Mouse (Mus musculus): ENCODE data around the gene Cpn2. TPM values are rescaled to one million over a fixed set of nuclear protein-coding genes. Genes with fewer than 3 reads are reported as not detected.

Cpn2 gene
- polyA plus RNA-seq, 1 experiment, result not detected

DNA sequence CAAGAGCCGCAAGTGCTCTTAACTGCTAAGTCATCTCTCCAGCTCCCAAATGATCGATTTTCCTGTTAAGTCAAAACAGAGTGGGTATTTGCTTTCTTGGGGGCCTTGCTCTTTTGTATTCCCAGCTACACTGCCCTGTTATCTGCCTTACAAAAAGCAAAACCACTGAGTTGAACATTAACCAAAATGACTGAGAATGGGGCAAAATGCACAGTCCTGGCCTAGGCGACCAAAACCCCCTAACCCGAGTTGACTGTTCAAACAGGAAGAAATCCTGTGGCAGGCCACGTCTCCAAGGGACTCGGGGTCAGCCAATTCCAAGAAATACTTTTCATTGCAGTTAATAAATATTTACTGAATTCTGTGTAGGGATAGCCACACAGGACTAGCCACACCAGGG, 28.5 kb downstream of the Cpn2 start:
- DNase-seq (ENCODE audit: low spot score), result no peak

DNA sequence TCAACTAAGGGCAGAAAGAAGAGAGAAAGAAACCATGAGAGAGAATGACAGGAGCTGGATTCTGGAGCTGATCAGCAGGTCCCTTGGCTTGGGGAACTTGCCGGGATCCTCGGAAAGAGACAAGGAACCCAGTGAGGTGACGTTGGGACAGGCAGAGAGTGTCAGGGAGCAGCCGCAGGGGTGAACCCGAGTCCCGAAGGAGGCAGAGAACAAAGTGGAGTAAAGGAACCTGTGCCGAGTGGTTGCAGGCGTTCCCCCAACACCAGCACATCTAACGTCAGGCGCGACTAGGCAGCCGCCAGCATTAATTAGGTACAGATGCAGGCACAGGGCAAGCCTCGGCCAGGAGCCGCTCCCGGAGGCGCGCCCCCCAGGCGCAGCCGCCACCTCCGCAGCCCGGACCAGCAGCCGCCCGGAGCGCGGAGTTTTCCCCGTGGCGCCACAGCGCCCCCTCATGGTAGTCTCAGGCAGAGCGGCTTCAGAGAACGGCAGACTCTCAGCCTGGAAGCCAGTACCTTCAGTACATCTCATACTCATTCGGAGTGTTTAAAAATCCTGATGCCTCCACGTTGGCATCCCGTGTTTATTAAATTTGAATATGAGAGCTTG, 31.1 kb downstream of the Cpn2 start:
- DNase-seq (ENCODE audit: low spot score), result peak; percentile 90

- DNase-seq (ENCODE audit: low spot score), result no peak
Measured at GRCm38 (mm10) chr16:30235577-30235976, 31.7 kb downstream of the Cpn2 start.

DNA sequence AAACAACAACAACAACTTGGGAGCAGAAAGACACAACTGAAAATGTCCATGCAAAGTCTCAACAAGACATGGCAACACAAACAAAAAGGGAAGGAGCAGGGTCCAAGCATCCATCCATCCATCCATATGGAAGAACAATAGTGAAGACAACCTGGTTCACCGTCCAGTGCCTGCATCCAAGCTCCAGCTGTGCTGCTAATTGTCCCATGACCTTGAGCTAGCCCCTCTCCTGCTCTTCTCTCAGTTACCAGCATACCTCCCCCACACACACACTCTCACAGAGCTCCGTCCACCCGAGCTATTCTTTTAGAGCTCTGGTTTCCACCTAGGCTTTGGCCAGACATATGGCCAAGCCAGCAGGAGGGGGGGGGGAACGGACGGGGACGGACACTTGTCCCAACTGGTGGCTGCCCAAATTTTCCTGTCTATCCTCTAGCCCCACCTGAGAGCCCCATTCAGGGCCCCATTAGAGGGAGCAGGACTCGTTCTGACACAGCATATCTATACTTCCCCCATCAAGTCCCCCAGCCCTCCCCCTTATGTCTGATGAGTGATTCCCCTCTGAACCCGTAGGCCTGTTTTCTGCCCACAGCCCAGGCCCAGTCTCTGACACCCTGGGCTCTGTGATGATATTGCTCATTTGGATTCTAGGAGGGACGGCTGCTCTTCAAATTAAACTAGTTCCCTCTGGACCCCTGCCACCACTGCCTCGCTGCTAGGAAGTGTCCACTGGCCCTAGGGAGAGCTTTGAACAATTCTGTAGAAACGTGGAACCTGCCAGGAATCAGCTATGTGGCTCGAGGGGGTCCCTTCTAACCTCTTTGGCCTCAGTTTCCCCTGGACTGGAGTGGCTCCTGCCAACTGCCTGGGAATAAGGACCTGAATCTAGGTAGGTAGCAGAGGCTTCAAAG, 32.4 kb downstream of the Cpn2 start:
- DNase-seq (ENCODE audit: low spot score), result no peak

GRCm38 (mm10) chr16:30234077-30234476, 33.2 kb downstream of the Cpn2 start:
- DNase-seq (ENCODE audit: low spot score), result no peak

- no peak for DNase-seq (ENCODE audit: low spot score)
Measured at GRCm38 (mm10) chr16:30231882-30232604, 35.3 kb downstream of the Cpn2 start.

GRCm38 (mm10) chr16:30227352-30227751, 39.9 kb downstream of the Cpn2 start:
- DNase-seq (ENCODE audit: low spot score), result no peak

GRCm38 (mm10) chr16:30221161-30221782, 46.0 kb downstream of the Cpn2 start:
- no peak for DNase-seq (ENCODE audit: low spot score)

GRCm38 (mm10) chr16:30215811-30216210, 51.5 kb downstream of the Cpn2 start:
- no peak for DNase-seq (ENCODE audit: low spot score)

GRCm38 (mm10) chr16:30213644-30214043, 53.7 kb downstream of the Cpn2 start:
- no peak for DNase-seq (ENCODE audit: low spot score)

GRCm38 (mm10) chr16:30212035-30212434, 55.3 kb downstream of the Cpn2 start:
- no peak for DNase-seq (ENCODE audit: low spot score)

DNA sequence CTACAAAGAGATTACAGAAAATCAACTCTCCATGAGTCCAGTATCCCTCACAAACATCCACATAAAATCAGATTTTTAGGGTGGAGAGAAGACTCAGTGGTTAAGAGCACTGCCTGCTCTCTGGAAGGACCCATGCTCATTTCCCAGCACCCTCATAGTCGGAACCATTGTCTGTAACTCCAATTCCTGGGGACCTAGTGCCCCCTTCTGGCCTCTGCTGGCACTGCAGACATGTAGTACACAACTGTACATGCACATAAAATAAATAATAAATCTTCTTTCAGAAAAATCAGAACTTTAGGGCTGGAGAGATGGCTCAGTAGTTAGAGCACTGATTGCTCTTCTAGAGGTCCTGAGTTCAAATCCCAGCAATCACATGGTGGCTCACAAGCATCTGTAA, 58.0 kb downstream of the Cpn2 start:
- no peak for DNase-seq (ENCODE audit: low spot score)

GRCm38 (mm10) chr16:30207991-30208390, 59.3 kb downstream of the Cpn2 start:
- DNase-seq (ENCODE audit: low spot score), result no peak

DNA sequence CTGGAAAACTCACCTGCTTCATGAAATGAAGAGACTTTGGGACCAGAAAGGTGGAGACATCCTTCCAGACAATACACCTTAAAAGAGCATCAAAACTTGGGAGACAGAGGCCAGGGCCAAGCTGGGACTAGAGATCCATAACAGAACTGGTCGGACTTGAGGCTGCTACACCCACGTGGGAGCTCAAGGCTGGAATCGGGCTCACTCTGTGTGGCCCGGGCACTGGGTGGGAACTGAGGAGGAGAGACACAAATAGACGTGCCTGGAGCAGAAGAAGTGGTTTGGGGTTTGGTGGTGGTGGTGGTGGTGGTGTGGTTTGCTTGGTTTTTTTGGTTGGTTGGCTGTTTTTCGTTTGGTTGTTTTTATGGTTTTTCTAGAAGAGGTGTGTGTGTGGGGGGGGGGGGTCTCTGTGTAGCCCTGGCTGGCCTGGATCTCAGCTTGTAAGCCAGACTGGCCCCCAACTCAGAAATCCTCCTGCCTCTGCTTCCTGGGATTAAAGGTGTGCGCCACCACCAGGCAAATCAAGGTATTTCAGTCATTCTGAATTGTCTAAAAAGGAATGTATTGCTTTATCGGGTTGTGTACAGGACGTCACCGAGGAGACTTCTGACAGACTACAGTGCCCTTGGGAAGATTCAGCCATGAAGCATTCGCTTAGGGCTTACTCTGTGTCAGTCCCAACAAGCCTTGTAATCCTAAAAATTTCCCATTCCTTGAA, 60.0 kb downstream of the Cpn2 start:
- no peak for DNase-seq (ENCODE audit: low spot score)

Other genes starting within 250 kb of the Cpn2 start
- gene Hes1, start 203.1 kb downstream of the Cpn2 start, polyA plus RNA-seq (2012; rRNA removed), result 112 and 154 TPM in 2 replicates
- gene Lrrc15, start 15.8 kb upstream of the Cpn2 start, polyA plus RNA-seq (2012; rRNA removed), result 0.13 and 0.15 TPM in 2 replicates
- 0.13 and 0.15 TPM in 2 replicates for gene Gp5, start 43.3 kb upstream of the Cpn2 start, polyA plus RNA-seq (2012; rRNA removed)
- 42.8 and 45.2 TPM in 2 replicates for gene Atp13a3, start 138.5 kb upstream of the Cpn2 start, polyA plus RNA-seq (2012; rRNA removed)

Measured in urinary bladder, adult 2 months (tissue).